Mouse (Mus musculus): ENCODE results near the gene Med12l. TPM values are rescaled to one million over a fixed set of nuclear protein-coding genes. Genes with fewer than 3 reads are reported as not detected.
"Not testable (repeated sequence)": the region's sequence is repeated elsewhere in the genome, so short reads cannot be mapped to it uniquely, and the experiment has no call there.

Gene Med12l
- total RNA-seq, 1 experiment = 3.6 TPM

- Histone ChIP-seq H3K9me3 (ENCODE audit: control insufficient read depth, insufficient read depth, low read depth, low read length) (no peaks in the 10 kb centered on the region), H3K4me3 (ENCODE audit: insufficient read depth in 1 of 2, low read depth in 1 of 2, low read length in 2 of 2, poor library complexity in 1 of 2, severe bottlenecking in 1 of 2) (no peak overlapping the region), H3K27ac (ENCODE audit: insufficient read depth, low read depth, low read length, poor library complexity, severe bottlenecking) (no peak overlapping the region), H3K4me1 (ENCODE audit: control insufficient read depth in 2 of 2, insufficient read depth in 2 of 2, low read length in 2 of 2, poor library complexity in 1 of 2) (no peaks in the 10 kb centered on the region), H3K36me3 (ENCODE audit: control insufficient read depth, insufficient read depth, low read length, poor library complexity, severe bottlenecking) (no peaks in the 10 kb centered on the region), H3K9ac (ENCODE audit: insufficient read depth, low read depth, low read length, poor library complexity, severe bottlenecking) (no peak overlapping the region)
- in situ Hi-C loops (cut with MboI; ENCODE audit: low sequenced_read_pairs in 2 of 2, unreplicated experiment in 2 of 2) = no loop called here
- no peak for DNase-seq (ENCODE audit: low read depth, low spot score)
- no peak for TF ChIP-seq MAFK (IDR thresholded peaks at IDR 0.05; ENCODE audit: insufficient read depth, low read depth, low read length)
- no peak for TF ChIP-seq CHD2 (IDR thresholded peaks at IDR 0.05; ENCODE audit: low read depth, low read length)
- no peak for TF ChIP-seq ZNF384 (IDR thresholded peaks at IDR 0.05; ENCODE audit: low read depth, low read length)
- no peak for TF ChIP-seq ZC3H11A (IDR thresholded peaks at IDR 0.05; ENCODE audit: borderline replicate concordance, low read depth, low read length)
- TF ChIP-seq HCFC1 (IDR thresholded peaks at IDR 0.05; ENCODE audit: borderline replicate concordance, insufficient read depth, low read length) = no peak
Observed at GRCm38 (mm10) chr3:59138946-59139468, 133.4 kb downstream of the Med12l start.

- H3K4me1 ChIP-seq (ENCODE audit: control insufficient read depth in 2 of 2, insufficient read depth in 2 of 2, low read length in 2 of 2, poor library complexity in 1 of 2) = no peaks in the 10 kb centered on the region
- no peaks in the 10 kb centered on the region for H3K9me3 ChIP-seq (ENCODE audit: control insufficient read depth, insufficient read depth, low read depth, low read length)
- no peaks in the 10 kb centered on the region for H3K36me3 ChIP-seq (ENCODE audit: control insufficient read depth, insufficient read depth, low read length, poor library complexity, severe bottlenecking)
- H3K9ac ChIP-seq (ENCODE audit: insufficient read depth, low read depth, low read length, poor library complexity, severe bottlenecking) = no peak overlapping the region
- H3K4me3 ChIP-seq (ENCODE audit: insufficient read depth in 1 of 2, low read depth in 1 of 2, low read length in 2 of 2, poor library complexity in 1 of 2, severe bottlenecking in 1 of 2) = no peak overlapping the region
- TF ChIP-seq MAFK (IDR thresholded peaks at IDR 0.05; ENCODE audit: insufficient read depth, low read depth, low read length) = no peak
- TF ChIP-seq ZC3H11A (IDR thresholded peaks at IDR 0.05; ENCODE audit: borderline replicate concordance, low read depth, low read length) = no peak
- TF ChIP-seq HCFC1 (IDR thresholded peaks at IDR 0.05; ENCODE audit: borderline replicate concordance, insufficient read depth, low read length) = no peak
- no peak for TF ChIP-seq ZNF384 (IDR thresholded peaks at IDR 0.05; ENCODE audit: low read depth, low read length)
- no peak for TF ChIP-seq CHD2 (IDR thresholded peaks at IDR 0.05; ENCODE audit: low read depth, low read length)
- in situ Hi-C loops (cut with MboI; ENCODE audit: low sequenced_read_pairs in 2 of 2, unreplicated experiment in 2 of 2) = no loop called here
- no peak for DNase-seq (ENCODE audit: low read depth, low spot score)
- H3K27ac ChIP-seq (ENCODE audit: insufficient read depth, low read depth, low read length, poor library complexity, severe bottlenecking) = no peak overlapping the region
Observed at GRCm38 (mm10) chr3:59139651-59140051, 134.0 kb downstream of the Med12l start.

- in situ Hi-C loops (cut with MboI; ENCODE audit: low sequenced_read_pairs in 2 of 2, unreplicated experiment in 2 of 2) = no loop called here
- TF ChIP-seq CHD2 (IDR thresholded peaks at IDR 0.05; ENCODE audit: low read depth, low read length) (no peak), ZNF384 (IDR thresholded peaks at IDR 0.05; ENCODE audit: low read depth, low read length) (no peak), HCFC1 (IDR thresholded peaks at IDR 0.05; ENCODE audit: borderline replicate concordance, insufficient read depth, low read length) (no peak), ZC3H11A (IDR thresholded peaks at IDR 0.05; ENCODE audit: borderline replicate concordance, low read depth, low read length) (no peak), MAFK (IDR thresholded peaks at IDR 0.05; ENCODE audit: insufficient read depth, low read depth, low read length) (no peak)
- no peak for DNase-seq (ENCODE audit: low read depth, low spot score)
- Histone ChIP-seq H3K9me3 (ENCODE audit: control insufficient read depth, insufficient read depth, low read depth, low read length) (no peaks in the 10 kb centered on the region), H3K4me1 (ENCODE audit: control insufficient read depth in 2 of 2, insufficient read depth in 2 of 2, low read length in 2 of 2, poor library complexity in 1 of 2) (no peaks in the 10 kb centered on the region), H3K9ac (ENCODE audit: insufficient read depth, low read depth, low read length, poor library complexity, severe bottlenecking) (no peak overlapping the region), H3K4me3 (ENCODE audit: insufficient read depth in 1 of 2, low read depth in 1 of 2, low read length in 2 of 2, poor library complexity in 1 of 2, severe bottlenecking in 1 of 2) (no peak overlapping the region), H3K36me3 (ENCODE audit: control insufficient read depth, insufficient read depth, low read length, poor library complexity, severe bottlenecking) (no peaks in the 10 kb centered on the region), H3K27ac (ENCODE audit: insufficient read depth, low read depth, low read length, poor library complexity, severe bottlenecking) (no peak overlapping the region)
Observed at GRCm38 (mm10) chr3:59140115-59140514, 134.5 kb downstream of the Med12l start.

- H3K27ac ChIP-seq (ENCODE audit: insufficient read depth, low read depth, low read length, poor library complexity, severe bottlenecking); DNase-seq (ENCODE audit: low read depth, low spot score); H3K4me1 ChIP-seq (ENCODE audit: control insufficient read depth in 2 of 2, insufficient read depth in 2 of 2, low read length in 2 of 2, poor library complexity in 1 of 2); H3K9me3 ChIP-seq (ENCODE audit: control insufficient read depth, insufficient read depth, low read depth, low read length); H3K9ac ChIP-seq (ENCODE audit: insufficient read depth, low read depth, low read length, poor library complexity, severe bottlenecking); H3K36me3 ChIP-seq (ENCODE audit: control insufficient read depth, insufficient read depth, low read length, poor library complexity, severe bottlenecking); H3K4me3 ChIP-seq (ENCODE audit: insufficient read depth in 1 of 2, low read depth in 1 of 2, low read length in 2 of 2, poor library complexity in 1 of 2, severe bottlenecking in 1 of 2); in situ Hi-C loops (cut with MboI; ENCODE audit: low sequenced_read_pairs in 2 of 2, unreplicated experiment in 2 of 2): not testable (repeated sequence)
Observed at GRCm38 (mm10) chr3:59140941-59141340, 135.3 kb downstream of the Med12l start.

Measured in ES-E14 (cell line).